Mouse (Mus musculus) mouse trophoblast stem cell (cell line): ENCODE measurements around the gene Mcpt8.
"Not testable (repeated sequence)": the region's sequence is repeated elsewhere in the genome, so short reads cannot be mapped to it uniquely, and the experiment has no call there.

Experiments
- in situ Hi-C, 2 experiments: fragments of 300-500 bp; cut with MseI, MboI; formaldehyde crosslinking; loops; 2 replicates in 1 of 2; 3 replicates in 1 of 2; pipeline ENCODE4 v1.15.1; 2025

The Mcpt8 gene

GRCm38 (mm10) chr14:56085167-56085566 is at the start of gene Mcpt8:
Gene Mcpt8, minus strand, starts transcription at chr14:56085273.
- in situ Hi-C loops = no loop called here

- in situ Hi-C loops = not testable (repeated sequence)
Observed at GRCm38 (mm10) chr14:56133675-56134074, 48.6 kb upstream of the Mcpt8 start.

- in situ Hi-C loops = not testable (repeated sequence)
Observed at GRCm38 (mm10) chr14:56132508-56132907, 47.4 kb upstream of the Mcpt8 start, which contains the start of gene Gzmd. Gene Gzmd, minus strand, starts transcription at chr14:56132608.

GRCm38 (mm10) chr14:56128341-56128740 is 43.3 kb upstream of the Mcpt8 start:
- in situ Hi-C loops = no loop called here

- in situ Hi-C loops = no loop called here
Observed at GRCm38 (mm10) chr14:56123516-56123915, 38.4 kb upstream of the Mcpt8 start.

- in situ Hi-C loops = no loop called here
Observed at GRCm38 (mm10) chr14:56120525-56120924, 35.5 kb upstream of the Mcpt8 start, which contains the start of gene Gzme. Gene Gzme, minus strand, starts transcription at chr14:56120625.

GRCm38 (mm10) chr14:56115531-56116310 is 30.6 kb upstream of the Mcpt8 start:
- in situ Hi-C loops = not testable (repeated sequence)

GRCm38 (mm10) chr14:56105447-56106180 is 20.5 kb upstream of the Mcpt8 start:
- in situ Hi-C loops = no loop called here

GRCm38 (mm10) chr14:56105016-56105415 is 19.9 kb upstream of the Mcpt8 start:
- in situ Hi-C loops = no loop called here

GRCm38 (mm10) chr14:56103452-56103851 is 18.4 kb upstream of the Mcpt8 start:
- in situ Hi-C loops = no loop called here

- in situ Hi-C loops = no loop called here
Observed at GRCm38 (mm10) chr14:56102386-56102785, 17.3 kb upstream of the Mcpt8 start, which contains the start of gene Ctsg. Gene Ctsg, minus strand, starts transcription at chr14:56102574.

GRCm38 (mm10) chr14:56098940-56099339 is 13.9 kb upstream of the Mcpt8 start:
- in situ Hi-C loops = no loop called here

GRCm38 (mm10) chr14:56097597-56097996 is 12.5 kb upstream of the Mcpt8 start:
- in situ Hi-C loops = no loop called here

GRCm38 (mm10) chr14:56093353-56093752 is 8.3 kb upstream of the Mcpt8 start:
- in situ Hi-C loops = no loop called here

- in situ Hi-C loops = no loop called here
Observed at GRCm38 (mm10) chr14:56086711-56087110, 1.6 kb upstream of the Mcpt8 start.

- in situ Hi-C loops = no loop called here
Observed at GRCm38 (mm10) chr14:56082016-56082415, 3.1 kb downstream of the Mcpt8 start.

GRCm38 (mm10) chr14:56062213-56062612 is 22.9 kb downstream of the Mcpt8 start, which contains the start of gene Mcpt4:
Gene Mcpt4, minus strand, starts transcription at chr14:56062313.
- in situ Hi-C loops = not testable (repeated sequence)

GRCm38 (mm10) chr14:56057722-56058121 is 27.4 kb downstream of the Mcpt8 start:
- in situ Hi-C loops = no loop called here

- in situ Hi-C loops = no loop called here
Observed at GRCm38 (mm10) chr14:56055408-56055807, 29.7 kb downstream of the Mcpt8 start.

GRCm38 (mm10) chr14:56041792-56042191 is 43.3 kb downstream of the Mcpt8 start, which contains the start of gene Mcpt2:
Gene Mcpt2, plus strand, starts transcription at chr14:56042041.
- in situ Hi-C loops = not testable (repeated sequence)

- in situ Hi-C loops = no loop called here
Observed at GRCm38 (mm10) chr14:56034433-56034832, 50.6 kb downstream of the Mcpt8 start.
